Mouse (Mus musculus): Measurements from ENCODE around the gene Mical2.

The Mical2 gene

GRCm38 (mm10) chr7:112369977-112370376, 144.3 kb downstream of the Mical2 start:
- no peak for DNase-seq

- no peak for DNase-seq
Measured at GRCm38 (mm10) chr7:112371387-112371786, 145.7 kb downstream of the Mical2 start.

GRCm38 (mm10) chr7:112374035-112374434, 148.4 kb downstream of the Mical2 start:
- DNase-seq, result no peak

GRCm38 (mm10) chr7:112375062-112375461, 149.4 kb downstream of the Mical2 start:
- no peak for DNase-seq

- DNase-seq, result no peak
Measured at GRCm38 (mm10) chr7:112375900-112376299, 150.2 kb downstream of the Mical2 start.

GRCm38 (mm10) chr7:112376611-112377010, 151.0 kb downstream of the Mical2 start:
- no peak for DNase-seq

- peak; percentile 76 to 89 for DNase-seq
Measured at GRCm38 (mm10) chr7:112377314-112377713, 151.7 kb downstream of the Mical2 start.

GRCm38 (mm10) chr7:112378056-112378455, 152.4 kb downstream of the Mical2 start:
- no peak for DNase-seq

GRCm38 (mm10) chr7:112378476-112378875, 152.8 kb downstream of the Mical2 start:
- DNase-seq, result no peak

- no peak for DNase-seq
Measured at GRCm38 (mm10) chr7:112386521-112386920, 160.9 kb downstream of the Mical2 start.

GRCm38 (mm10) chr7:112387876-112388275, 162.2 kb downstream of the Mical2 start:
- no peak for DNase-seq

GRCm38 (mm10) chr7:112388363-112388875, 162.8 kb downstream of the Mical2 start:
- no peak for DNase-seq

- no peak for DNase-seq
Measured at GRCm38 (mm10) chr7:112389611-112390251, 164.1 kb downstream of the Mical2 start.

GRCm38 (mm10) chr7:112390252-112390936, 164.7 kb downstream of the Mical2 start:
- DNase-seq, result no peak

- no peak for DNase-seq
Measured at GRCm38 (mm10) chr7:112390937-112391605, 165.4 kb downstream of the Mical2 start.

- DNase-seq, result no peak
Measured at GRCm38 (mm10) chr7:112397786-112398185, 172.1 kb downstream of the Mical2 start.

- DNase-seq, result no peak
Measured at GRCm38 (mm10) chr7:112399425-112400170, 173.9 kb downstream of the Mical2 start.

GRCm38 (mm10) chr7:112400175-112400574, 174.5 kb downstream of the Mical2 start:
- peak; percentile 85 to 89 for DNase-seq

GRCm38 (mm10) chr7:112405061-112405460, 179.4 kb downstream of the Mical2 start:
- no peak for DNase-seq

GRCm38 (mm10) chr7:112405578-112405977, 179.9 kb downstream of the Mical2 start:
- DNase-seq, result peak in 1 of 2 experiments; percentile 35

GRCm38 (mm10) chr7:112407597-112407996, 181.9 kb downstream of the Mical2 start:
- DNase-seq, result peak; percentile 42 to 63

- peak in 1 of 2 experiments; percentile 18 for DNase-seq
Measured at GRCm38 (mm10) chr7:112409991-112410390, 184.3 kb downstream of the Mical2 start.

GRCm38 (mm10) chr7:112413286-112413685, 187.6 kb downstream of the Mical2 start:
- no peak for DNase-seq

Data from cerebellum, postnatal 25 days (tissue).